Mouse (Mus musculus): ENCODE measurements around the gene Cux1. TPM values are rescaled to one million over a fixed set of nuclear protein-coding genes. Genes with fewer than 3 reads are reported as not detected.
A peak's percentile ranks its signal among the peaks of the same experiment; 100 is the strongest.

The Cux1 gene
- total RNA-seq, 2 experiments from 2014 or later, result 107 to 119 TPM

GRCm38 (mm10) chr5:136568776-136569175 lies 1.5 kb upstream of the Cux1 start:
- intact Hi-C loops (cut with DNase I), result loop anchor here (2.0 to 5.0 kb wide), 3 partner anchors 54 to 286 kb away; no protein-coding TSS in a partner anchor
- DNase-seq (ENCODE audit: low spot score in 2 of 2), result peak; percentile 63 to 67

GRCm38 (mm10) chr5:136568026-136568765 lies 906 bp upstream of the Cux1 start:
- peak; percentile 17 to 25 for DNase-seq (ENCODE audit: low spot score in 2 of 2)
- intact Hi-C loops (cut with DNase I), result loop anchor here (2.0 to 5.0 kb wide), 3 partner anchors 55 to 286 kb away; no protein-coding TSS in a partner anchor

- DNase-seq (ENCODE audit: low spot score in 2 of 2), result no peak
- intact Hi-C loops (cut with DNase I), result loop anchor here (1.0 to 5.0 kb wide), 3 partner anchors 79 to 284 kb away; no protein-coding TSS in a partner anchor
Measured at GRCm38 (mm10) chr5:136566812-136567175, 496 bp downstream of the Cux1 start.

GRCm38 (mm10) chr5:136566001-136566811 lies 1.1 kb downstream of the Cux1 start:
- intact Hi-C loops (cut with DNase I), result loop anchor here (5.0 kb wide), 2 partner anchors 189 to 284 kb away; no protein-coding TSS in a partner anchor
- peak; percentile 53 to 70 for DNase-seq (ENCODE audit: low spot score in 2 of 2)

GRCm38 (mm10) chr5:136565311-136565811 lies 1.9 kb downstream of the Cux1 start:
- DNase-seq (ENCODE audit: low spot score in 2 of 2), result peak; percentile 32 to 34
- intact Hi-C loops (cut with DNase I), result loop anchor here (5.0 kb wide), 2 partner anchors 188 to 283 kb away; no protein-coding TSS in a partner anchor

- no peak for DNase-seq (ENCODE audit: low spot score in 2 of 2)
- intact Hi-C loops (cut with DNase I), result loop anchor here (5.0 kb wide), 2 partner anchors 187 to 282 kb away; no protein-coding TSS in a partner anchor
Measured at GRCm38 (mm10) chr5:136564613-136565299, 2.5 kb downstream of the Cux1 start.

GRCm38 (mm10) chr5:136563996-136564395 lies 3.3 kb downstream of the Cux1 start:
- intact Hi-C loops (cut with DNase I), result no loop called here
- DNase-seq (ENCODE audit: low spot score in 2 of 2), result no peak

GRCm38 (mm10) chr5:136563104-136563503 lies 4.2 kb downstream of the Cux1 start:
- no peak for DNase-seq (ENCODE audit: low spot score in 2 of 2)
- intact Hi-C loops (cut with DNase I), result no loop called here

- intact Hi-C loops (cut with DNase I), result no loop called here
- no peak for DNase-seq (ENCODE audit: low spot score in 2 of 2)
Measured at GRCm38 (mm10) chr5:136562212-136562611, 5.1 kb downstream of the Cux1 start.

GRCm38 (mm10) chr5:136561641-136562040 lies 5.6 kb downstream of the Cux1 start:
- intact Hi-C loops (cut with DNase I), result no loop called here
- DNase-seq (ENCODE audit: low spot score in 2 of 2), result no peak

GRCm38 (mm10) chr5:136560656-136561055 lies 6.6 kb downstream of the Cux1 start:
- intact Hi-C loops (cut with DNase I), result no loop called here
- DNase-seq (ENCODE audit: low spot score in 2 of 2), result no peak

GRCm38 (mm10) chr5:136557446-136557845 lies 9.8 kb downstream of the Cux1 start:
- intact Hi-C loops (cut with DNase I), result loop anchor here (5.0 kb wide), 1 partner anchor 40 kb away; no protein-coding TSS in a partner anchor
- DNase-seq (ENCODE audit: low spot score in 2 of 2), result no peak

GRCm38 (mm10) chr5:136556328-136557262 lies 10.7 kb downstream of the Cux1 start:
- intact Hi-C loops (cut with DNase I), result loop anchor here (5.0 kb wide), 1 partner anchor 39 kb away; no protein-coding TSS in a partner anchor
- no peak for DNase-seq (ENCODE audit: low spot score in 2 of 2)

- peak; percentile 16 to 24 for DNase-seq (ENCODE audit: low spot score in 2 of 2)
- intact Hi-C loops (cut with DNase I), result loop anchor here (5.0 kb wide), 1 partner anchor 38 kb away; no protein-coding TSS in a partner anchor
Measured at GRCm38 (mm10) chr5:136555703-136556102, 11.6 kb downstream of the Cux1 start.

- no peak for DNase-seq (ENCODE audit: low spot score in 2 of 2)
- intact Hi-C loops (cut with DNase I), result no loop called here
Measured at GRCm38 (mm10) chr5:136552832-136553231, 14.5 kb downstream of the Cux1 start.

GRCm38 (mm10) chr5:136552093-136552492 lies 15.2 kb downstream of the Cux1 start:
- DNase-seq (ENCODE audit: low spot score in 2 of 2), result no peak
- intact Hi-C loops (cut with DNase I), result no loop called here

- intact Hi-C loops (cut with DNase I), result no loop called here
- DNase-seq (ENCODE audit: low spot score in 2 of 2), result no peak
Measured at GRCm38 (mm10) chr5:136551571-136551970, 15.7 kb downstream of the Cux1 start.

- no peak for DNase-seq (ENCODE audit: low spot score in 2 of 2)
- intact Hi-C loops (cut with DNase I), result no loop called here
Measured at GRCm38 (mm10) chr5:136550726-136551125, 16.6 kb downstream of the Cux1 start.

Data from left cerebral cortex, postnatal 36 days (tissue).